Mouse (Mus musculus) heart, postnatal 14 days (tissue): Measurements from ENCODE around the gene Hnrnpa1. TPM values are rescaled to one million over a fixed set of nuclear protein-coding genes. Genes with fewer than 3 reads are reported as not detected.

Experiments
- microRNA-seq, 2 experiments: library from miRNA; unstranded; fragments of <30 nt; microRNA quantifications; one replicate each; pipeline ENCODE4 v1.2.0; 2021 to 2022
- total RNA-seq, 2 experiments: library from RNA; stranded (reverse); gene quantifications; 2 replicates each; pipeline ENCODE4 v1.2.3; 2021

The Hnrnpa1 gene
- total RNA-seq, 2 experiments from 2014 or later: 174 to 180 TPM

Small RNAs within 50 kb of the gene (microRNA-seq; reads per million reads assigned to microRNA genes)
- 90.7 to 171 reads per million in 2 experiments for gene Mir148b

Other genes with a start within 250 kb of the Hnrnpa1 start
- gene Hoxc8, start 249.8 kb upstream of the Hnrnpa1 start, total RNA-seq: not detected
- not detected for gene Hoxc6, start 242.2 kb upstream of the Hnrnpa1 start, total RNA-seq
- gene Hoxc4, start 221.5 kb upstream of the Hnrnpa1 start, total RNA-seq: under 1 TPM in 1 of 2 experiments, not detected in 1; 0.31 TPM
- 10 to 100 TPM; 13.5 to 14.0 TPM for gene Smug1, start 73.3 kb upstream of the Hnrnpa1 start, total RNA-seq
- 10 to 100 TPM; 54.6 to 65.4 TPM for gene Cbx5, start 616 bp upstream of the Hnrnpa1 start, total RNA-seq
- under 1 TPM; 0.60 to 0.83 TPM for gene Nfe2, start 18.0 kb downstream of the Hnrnpa1 start, total RNA-seq
- gene Copz1, start 32.3 kb downstream of the Hnrnpa1 start, total RNA-seq: 10 to 100 TPM; 58.9 to 63.6 TPM
- gene Gpr84, start 70.2 kb downstream of the Hnrnpa1 start, total RNA-seq: not detected
- gene Zfp385a, start 99.7 kb downstream of the Hnrnpa1 start, total RNA-seq: 10 to 100 TPM; 16.6 to 18.4 TPM
- 10 to 100 TPM; 61.1 to 70.4 TPM for gene Itga5, start 126.3 kb downstream of the Hnrnpa1 start, total RNA-seq
- under 1 TPM in 1 of 2 experiments, not detected in 1; 0.34 TPM for gene Gtsf1, start 190.0 kb downstream of the Hnrnpa1 start, total RNA-seq
- gene Gtsf2, start 208.0 kb downstream of the Hnrnpa1 start, total RNA-seq: not detected
- 1 to 10 TPM; 4.4 to 6.7 TPM for gene Nckap1l, start 213.4 kb downstream of the Hnrnpa1 start, total RNA-seq